Mouse (Mus musculus) limb, embryonic 14.5 days (tissue): ENCODE results near the gene Gm49394. TPM values are rescaled to one million over a fixed set of nuclear protein-coding genes. Genes with fewer than 3 reads are reported as not detected.

ENCODE experiments used
- ATAC-seq: fragments of 200-750 bp; cut with Nextera tagmentation; 2 replicates; pipeline ENCODE4 v1.8.0; 2017; ENCODE audit warnings: low read depth, moderate number of reproducible peaks, moderate TSS enrichment; ENCODE audit not compliant: low FRiP score
- DNase-seq: peaks from one replicate; pipeline ENCODE4 v3.0.0-alpha.2; 2015; ENCODE audit warnings: low spot score
- H3K27ac ChIP-seq: fragments of 300-500 bp; sonication (generic); replicated peaks from 2 replicates; pipeline ENCODE4 v1.5.1; 2014; ENCODE audit warnings: low read depth, mild to moderate bottlenecking, low read length, moderate library complexity, mixed read lengths
- H3K27me3 ChIP-seq: fragments of 300-500 bp; sonication (generic); 2 replicates; pipeline ENCODE4 v1.6.1; 2014; ENCODE audit warnings: low read length, mixed read lengths; ENCODE audit not compliant: control insufficient read depth, insufficient read depth
- H3K36me3 ChIP-seq: fragments of 300-500 bp; sonication (generic); 2 replicates; pipeline ENCODE4 v1.6.1; 2014; ENCODE audit warnings: mild to moderate bottlenecking, low read length, moderate library complexity, mixed read lengths; ENCODE audit not compliant: control insufficient read depth, insufficient read depth
- H3K4me1 ChIP-seq: fragments of 300-500 bp; sonication (generic); 2 replicates; pipeline ENCODE4 v1.6.1; 2014; ENCODE audit warnings: antibody characterized with exemption, low read length, mixed read lengths; ENCODE audit not compliant: control insufficient read depth, insufficient read depth
- H3K4me2 ChIP-seq: fragments of 300-500 bp; sonication (generic); replicated peaks from 2 replicates; pipeline ENCODE4 v1.6.1; 2014; ENCODE audit warnings: low read depth, mild to moderate bottlenecking, low read length, moderate library complexity; ENCODE audit not compliant: severe bottlenecking
- H3K4me3 ChIP-seq: fragments of 300-500 bp; sonication (generic); replicated peaks from 2 replicates; pipeline ENCODE4 v1.5.1; 2014; ENCODE audit warnings: low read length
- H3K9ac ChIP-seq: fragments of 300-500 bp; sonication (generic); 2 replicates; pipeline ENCODE4 v1.6.1; 2014; ENCODE audit warnings: mild to moderate bottlenecking, low read depth, low read length, moderate library complexity; ENCODE audit not compliant: severe bottlenecking
- H3K9me3 ChIP-seq: fragments of 300-500 bp; sonication (generic); 2 replicates; pipeline ENCODE4 v1.6.1; 2016; ENCODE audit warnings: low read length; ENCODE audit not compliant: control insufficient read depth
- POLR2A ChIP-seq: fragments of 200-500 bp; IDR thresholded peaks from 2 replicates; pipeline ENCODE4 v1.8.0; 2012; ENCODE audit warnings: inconsistent platforms, mild to moderate bottlenecking, moderate library complexity, borderline replicate concordance; ENCODE audit not compliant: insufficient read depth, insufficient read length; ENCODE audit errors: extremely low read depth
- WGBS: fragments of 180-500 bp; shearing (Covaris S2); extraction: QIAGEN DNeasy Blood & Tissue Kit; methylation state at CpG from one replicate; pipeline ENCODE4 v1.1.7; 2014; 5-methylcytosine and 5-hydroxymethylcytosine counted together
- polyA plus RNA-seq, 2 experiments: library from polyadenylated mRNA; depleted of rRNA in 1 of 2; stranded (reverse) in 1 of 2; unstranded in 1 of 2; fragments of >200 nt; fragmentation: Nextera tagmentation in 1 of 2; extraction: Ambion mirVana in 1 of 2; gene quantifications; 2 replicates each; pipeline versions ENCODE4 v1.2.1 to v1.2.3; 2012 to 2014

Gene Gm49394
- polyA plus RNA-seq, 2 experiments = 0.41 to 1.4 TPM

DNA sequence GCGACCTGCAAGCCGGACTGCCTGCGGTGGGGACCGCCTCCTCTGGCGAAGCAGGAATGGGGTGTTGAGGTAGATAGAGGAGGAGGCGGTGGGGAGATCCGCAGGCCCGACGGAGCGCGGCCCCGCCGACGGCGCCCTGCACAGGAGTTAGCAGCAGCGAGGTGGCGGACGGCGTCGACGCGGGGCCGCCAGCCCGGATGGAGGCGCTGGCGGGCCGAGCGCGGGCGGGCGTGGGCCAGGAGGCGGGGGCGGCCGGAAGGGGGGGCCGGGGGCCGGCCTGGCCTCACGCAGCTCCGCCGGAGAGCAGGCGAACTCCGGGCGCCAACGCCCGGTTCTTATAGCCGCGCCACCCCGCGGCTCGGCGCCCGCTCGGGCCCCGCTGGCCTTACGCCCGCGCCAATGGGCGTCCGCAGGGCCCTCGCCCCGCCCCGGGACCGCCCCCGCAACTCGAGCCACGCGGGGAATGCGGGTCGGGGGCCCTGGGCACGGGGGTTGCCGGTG, 10.5 kb downstream of the Gm49394 start:
- ATAC-seq (peak; percentile 65), DNase-seq (peak; percentile 86)
- under 1% methylated on average over 37 of the region's 70 CpGs for WGBS
- Histone ChIP-seq H3K9me3 (no peaks in the 10 kb centered on the region), H3K4me2 (peak overlapping the region; percentile 67), H3K9ac (peak overlapping the region; percentile 96), H3K27me3 (peaks cover 82% of the 10 kb centered on the region), H3K36me3 (peaks cover 30% of the 10 kb centered on the region), H3K4me1 (peaks cover 3% of the 10 kb centered on the region; the same call in 1 of the 2 replicates), H3K27ac (peak overlapping the region; percentile 96), H3K4me3 (peak overlapping the region; percentile 71)
- TF ChIP-seq POLR2A = 0 out of 2 replicates have a peak, but pooled peaks have one; percentile 29

DNA sequence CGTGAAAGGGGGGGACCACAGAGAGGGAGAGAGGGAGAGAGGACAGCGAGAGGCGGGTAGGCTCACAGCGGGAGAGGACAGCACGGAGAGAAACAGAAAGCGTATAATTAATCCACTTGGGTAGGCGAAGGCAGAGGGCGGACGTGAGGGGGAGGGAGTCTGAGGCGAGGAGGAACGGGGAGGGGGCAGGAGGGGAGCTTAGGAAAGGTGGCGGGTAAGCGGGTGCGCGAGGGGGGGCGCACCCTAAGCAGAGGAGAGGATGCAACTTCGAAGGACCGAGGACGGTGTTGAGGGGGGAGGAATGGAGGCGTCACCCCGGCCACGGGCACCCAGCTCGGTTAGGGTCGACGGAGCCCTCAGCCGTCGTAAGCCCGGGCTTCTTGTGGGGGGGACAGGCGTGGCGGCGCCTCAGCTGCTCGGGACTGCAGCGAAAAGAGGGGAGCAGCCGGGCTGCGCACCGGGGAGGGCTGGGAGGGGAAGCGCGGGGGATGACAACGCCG, 11.0 kb downstream of the Gm49394 start:
- 0% methylated on average over 31 of the region's 40 CpGs for WGBS
- ATAC-seq (peak; percentile 0; the same call in 1 of the 2 replicates), DNase-seq (no peak)
- Histone ChIP-seq H3K9me3 (no peaks in the 10 kb centered on the region), H3K9ac (peak overlapping the region; percentile 96), H3K4me3 (peak overlapping the region; percentile 71), H3K27me3 (peaks cover 82% of the 10 kb centered on the region), H3K36me3 (peaks cover 35% of the 10 kb centered on the region), H3K27ac (peak overlapping the region; percentile 96), H3K4me2 (peak overlapping the region; percentile 67), H3K4me1 (no peaks in the 10 kb centered on the region; the same call in 1 of the 2 replicates)
- no peak for TF ChIP-seq POLR2A

DNA sequence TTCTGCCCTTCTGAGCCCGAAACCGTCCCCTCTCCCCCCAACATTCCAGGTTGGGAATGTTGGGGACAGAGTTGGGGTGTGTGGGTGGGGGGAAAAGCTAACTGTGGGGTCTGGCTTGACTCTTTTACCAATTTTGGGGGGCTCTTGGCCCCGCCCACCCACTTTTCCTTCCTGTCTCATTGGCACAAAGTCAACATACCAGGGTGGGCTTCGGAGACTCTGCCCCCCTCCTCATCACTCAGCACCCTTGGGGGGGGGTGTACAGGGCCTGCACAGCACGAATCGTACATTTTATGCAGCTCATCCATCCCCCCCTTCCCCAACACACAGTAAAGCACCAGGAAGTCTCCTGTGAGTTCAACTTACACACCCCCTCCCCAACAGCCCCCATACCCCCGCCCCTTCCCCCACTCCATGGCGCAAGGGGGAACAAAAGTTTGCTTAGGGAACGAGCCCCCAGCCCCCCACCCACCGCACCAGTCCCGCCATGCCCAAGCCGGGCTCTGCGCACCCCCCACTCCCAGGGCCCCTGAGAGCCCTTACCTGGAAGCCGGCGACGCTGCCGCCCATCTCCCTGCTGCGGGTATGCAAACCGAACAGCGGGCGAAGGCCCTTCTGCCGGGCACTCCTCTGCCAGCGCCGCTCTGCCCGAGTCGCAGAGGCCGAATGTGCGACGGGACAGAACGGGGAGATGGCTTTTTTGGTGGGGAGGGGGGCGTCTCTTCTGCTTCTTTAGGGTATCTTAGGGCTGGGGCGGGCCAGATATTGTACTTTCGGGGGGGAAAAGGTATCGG, 11.7 kb downstream of the Gm49394 start:
- TF ChIP-seq POLR2A = 0 out of 2 replicates have a peak, but pooled peaks have one; percentile 13
- no peaks in the 10 kb centered on the region for H3K9me3 ChIP-seq
- peak overlapping the region; percentile 96 for H3K27ac ChIP-seq
- peaks cover 37% of the 10 kb centered on the region for H3K36me3 ChIP-seq
- peak overlapping the region; percentile 67 for H3K4me2 ChIP-seq
- WGBS = under 1% methylated on average over 32 of the region's 34 CpGs
- H3K4me3 ChIP-seq = peak overlapping the region; percentile 71
- DNase-seq (no peak), ATAC-seq (peak; percentile 3)
- H3K27me3 ChIP-seq = peaks cover 76% of the 10 kb centered on the region
- peak overlapping the region; percentile 96 for H3K9ac ChIP-seq
- no peaks in the 10 kb centered on the region for H3K4me1 ChIP-seq

DNA sequence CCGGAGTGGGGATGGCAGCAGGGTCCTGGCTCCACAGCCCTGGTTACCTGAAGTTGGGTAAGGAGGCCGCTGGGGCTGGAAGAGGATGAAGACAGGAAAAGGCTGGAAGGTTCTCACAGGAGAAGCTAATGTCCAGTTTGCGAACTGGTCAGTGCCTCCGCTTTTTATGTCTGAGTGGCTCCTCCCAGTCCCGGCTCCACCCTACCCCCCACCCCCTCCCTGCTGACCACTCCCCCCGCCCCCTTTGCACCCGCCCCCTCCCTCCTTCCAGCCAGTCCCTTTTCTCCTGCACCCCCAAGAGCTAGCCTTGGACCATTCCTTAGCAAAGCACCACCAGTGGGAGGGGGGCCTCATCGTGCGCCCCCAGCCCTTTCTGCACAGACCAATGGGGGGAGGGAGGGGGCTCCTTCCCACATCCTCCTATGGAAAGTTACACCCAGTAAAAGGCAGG, 12.4 kb downstream of the Gm49394 start:
- H3K4me3 ChIP-seq = peak overlapping the region; percentile 71
- H3K9me3 ChIP-seq = no peaks in the 10 kb centered on the region
- DNase-seq (peak; percentile 87), ATAC-seq (peak; percentile 55)
- H3K9ac ChIP-seq = peak overlapping the region; percentile 96
- no peak for TF ChIP-seq POLR2A
- no peaks in the 10 kb centered on the region for H3K4me1 ChIP-seq
- peaks cover 44% of the 10 kb centered on the region for H3K36me3 ChIP-seq
- 4% methylated on average over 8 of the region's 9 CpGs for WGBS
- peaks cover 70% of the 10 kb centered on the region for H3K27me3 ChIP-seq
- peak overlapping the region; percentile 96 for H3K27ac ChIP-seq
- peak overlapping the region; percentile 67 for H3K4me2 ChIP-seq

DNA sequence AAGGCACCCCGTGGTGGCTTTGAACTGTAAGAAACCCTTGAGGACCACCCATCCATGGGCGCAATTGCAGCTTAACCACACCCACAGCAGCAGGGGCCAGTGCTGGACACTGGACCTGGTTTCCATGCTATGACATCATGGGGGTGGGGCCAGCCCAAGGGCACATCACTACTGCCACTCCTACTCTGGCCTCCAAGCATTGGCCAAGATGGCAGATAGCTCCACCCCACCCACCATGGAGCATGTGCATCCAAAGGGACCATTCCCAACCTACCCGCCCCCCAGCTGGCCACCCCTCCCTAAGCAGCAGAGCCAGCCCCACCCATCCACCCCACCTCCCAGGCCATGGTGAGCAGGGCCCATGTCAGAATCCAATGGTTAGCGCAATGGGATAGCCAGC, 13.7 kb downstream of the Gm49394 start:
- ATAC-seq (peak; percentile 5; the same call in 1 of the 2 replicates), DNase-seq (peak; percentile 77)
- no peak for TF ChIP-seq POLR2A

More for the DNA sequence above, 13.7 kb downstream of the Gm49394 start:
- peak overlapping the region; percentile 72; the same call in 1 of the 2 replicates for H3K27ac ChIP-seq
- 28% methylated on average over 3 of the region's 4 CpGs for WGBS
- peak overlapping the region; percentile 67 for H3K4me2 ChIP-seq
- H3K4me1 ChIP-seq = no peaks in the 10 kb centered on the region
- peaks cover 57% of the 10 kb centered on the region for H3K36me3 ChIP-seq
- peak overlapping the region; percentile 96 for H3K9ac ChIP-seq
- peak overlapping the region; percentile 71 for H3K4me3 ChIP-seq
- no peaks in the 10 kb centered on the region for H3K9me3 ChIP-seq
- peaks cover 59% of the 10 kb centered on the region for H3K27me3 ChIP-seq
